Mouse (Mus musculus): ENCODE data around the gene Apba1.

The Apba1 gene

GRCm38 (mm10) chr19:23930826-23931225 lies 172.1 kb downstream of the Apba1 start:
- peak; percentile 92 for DNase-seq (ENCODE audit: low read depth, low spot score)

GRCm38 (mm10) chr19:23941422-23941949 lies 182.8 kb downstream of the Apba1 start:
- no peak for DNase-seq (ENCODE audit: low read depth, low spot score)

GRCm38 (mm10) chr19:23942886-23943285 lies 184.2 kb downstream of the Apba1 start:
- DNase-seq (ENCODE audit: low read depth, low spot score) = peak; percentile 73

- no peak for DNase-seq (ENCODE audit: low read depth, low spot score)
Observed at GRCm38 (mm10) chr19:23946026-23946685, 187.5 kb downstream of the Apba1 start.

- no peak for DNase-seq (ENCODE audit: low read depth, low spot score)
Observed at GRCm38 (mm10) chr19:23946751-23947150, 188.1 kb downstream of the Apba1 start.

GRCm38 (mm10) chr19:23947871-23948270 lies 189.2 kb downstream of the Apba1 start:
- no peak for DNase-seq (ENCODE audit: low read depth, low spot score)

- DNase-seq (ENCODE audit: low read depth, low spot score) = no peak
Observed at GRCm38 (mm10) chr19:23948301-23949000, 189.8 kb downstream of the Apba1 start.

GRCm38 (mm10) chr19:23955461-23955860 lies 196.8 kb downstream of the Apba1 start:
- DNase-seq (ENCODE audit: low read depth, low spot score) = no peak

- no peak for DNase-seq (ENCODE audit: low read depth, low spot score)
Observed at GRCm38 (mm10) chr19:23956299-23956975, 197.8 kb downstream of the Apba1 start.

- DNase-seq (ENCODE audit: low read depth, low spot score) = no peak
Observed at GRCm38 (mm10) chr19:23957563-23957962, 198.9 kb downstream of the Apba1 start.

- peak; percentile 61 for DNase-seq (ENCODE audit: low read depth, low spot score)
Observed at GRCm38 (mm10) chr19:23958925-23959324, 200.2 kb downstream of the Apba1 start.

- DNase-seq (ENCODE audit: low read depth, low spot score) = no peak
Observed at GRCm38 (mm10) chr19:23959870-23960269, 201.2 kb downstream of the Apba1 start.

GRCm38 (mm10) chr19:23960275-23960674 lies 201.6 kb downstream of the Apba1 start:
- no peak for DNase-seq (ENCODE audit: low read depth, low spot score)

GRCm38 (mm10) chr19:23960831-23961447 lies 202.3 kb downstream of the Apba1 start:
- DNase-seq (ENCODE audit: low read depth, low spot score) = no peak

GRCm38 (mm10) chr19:23961516-23961915 lies 202.8 kb downstream of the Apba1 start:
- DNase-seq (ENCODE audit: low read depth, low spot score) = peak; percentile 87

GRCm38 (mm10) chr19:23964401-23964910 lies 205.8 kb downstream of the Apba1 start:
- no peak for DNase-seq (ENCODE audit: low read depth, low spot score)

GRCm38 (mm10) chr19:23966376-23966775 lies 207.7 kb downstream of the Apba1 start:
- no peak for DNase-seq (ENCODE audit: low read depth, low spot score)

- peak; percentile 95 for DNase-seq (ENCODE audit: low read depth, low spot score)
Observed at GRCm38 (mm10) chr19:23967156-23967555, 208.5 kb downstream of the Apba1 start.

GRCm38 (mm10) chr19:23968125-23968861 lies 209.6 kb downstream of the Apba1 start:
- no peak for DNase-seq (ENCODE audit: low read depth, low spot score)

GRCm38 (mm10) chr19:23968862-23969225 lies 210.2 kb downstream of the Apba1 start:
- no peak for DNase-seq (ENCODE audit: low read depth, low spot score)

GRCm38 (mm10) chr19:23970374-23970773 lies 211.7 kb downstream of the Apba1 start:
- no peak for DNase-seq (ENCODE audit: low read depth, low spot score)
